In the genomic region with DNA sequence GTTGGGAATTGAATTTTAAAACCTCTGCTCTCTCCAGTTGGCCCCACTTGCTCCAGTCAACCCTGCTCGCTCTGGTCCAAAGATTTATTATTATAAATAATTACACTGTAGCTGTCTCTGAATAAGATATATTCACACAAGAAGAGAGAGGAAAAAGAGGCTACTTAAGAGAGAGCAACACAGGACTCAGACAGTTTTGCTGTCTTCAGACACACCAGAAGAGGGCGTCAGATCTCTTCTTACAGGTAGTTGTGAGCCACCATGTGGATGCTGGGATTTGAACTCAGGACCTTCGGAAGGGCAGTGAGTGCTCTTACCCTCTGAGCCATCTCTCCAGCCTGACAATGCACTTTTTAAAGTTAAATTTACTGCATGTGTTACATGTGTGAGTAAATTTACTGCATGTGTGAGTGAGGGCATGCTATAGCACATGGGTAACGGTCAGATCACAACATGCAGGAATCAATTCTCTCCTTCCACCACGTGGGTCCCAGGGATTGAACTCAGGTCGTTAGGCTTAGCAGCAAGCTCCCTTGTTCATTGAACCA, we compare ENCODE assay signal across 7 mouse cellular contexts.
"Had no signal": no experiment of that assay in that cellular context is flagged by ENCODE, and none has a peak within 500 bp of the region (broad histone marks: within the 10 kb centered on the region; RNA-seq: fewer than 3 reads in every experiment).

No protein-coding gene starts in this region.

- H3K4me1 ChIP-seq: limb, embryonic 15.5 days; midbrain, embryonic 12.5 days had no signal

- H3K36me3 ChIP-seq: limb, embryonic 15.5 days; liver, embryonic 15.5 days; midbrain, embryonic 12.5 days had no signal

- H3K4me2 ChIP-seq: limb, embryonic 15.5 days; liver, embryonic 15.5 days; midbrain, embryonic 12.5 days had no signal

- H3K27ac ChIP-seq: limb, embryonic 15.5 days; liver, embryonic 15.5 days; midbrain, embryonic 12.5 days had no signal

- DNase-seq: lung, postnatal 14 days; right cerebral cortex, postnatal 14 days; thymus, adult 18-20 months; thymus, postnatal 14 days had no signal

- H3K9me3 ChIP-seq: limb, embryonic 15.5 days; liver, embryonic 15.5 days; midbrain, embryonic 12.5 days had no signal

- H3K9ac ChIP-seq: limb, embryonic 15.5 days; liver, embryonic 15.5 days; midbrain, embryonic 12.5 days had no signal

- H3K4me3 ChIP-seq: limb, embryonic 15.5 days; liver, embryonic 15.5 days; midbrain, embryonic 12.5 days had no signal

- H3K27me3 ChIP-seq: limb, embryonic 15.5 days; midbrain, embryonic 12.5 days had no signal
